ENCODE assay signal across 10 mouse cellular contexts in genomic region chr1:71673398-71673910, GRCm38 (mm10). TPM values are rescaled to one million over a fixed set of nuclear protein-coding genes. Genes with fewer than 3 reads are reported as not detected.
A peak's percentile ranks its signal among the peaks of the same experiment; 100 is the strongest.
DNase-seq lines count a peak whose midpoint lies in the region; ATAC-seq and TF ChIP-seq lines count a peak whose summit lies in the region.
"Had no signal": no experiment of that assay in that cellular context is flagged by ENCODE, and none has a peak within 500 bp of the region (broad histone marks: within the 10 kb centered on the region; RNA-seq: fewer than 3 reads in every experiment).

No protein-coding gene starts in this region.

- no peak for TF ChIP-seq POLR2A in limb, embryonic 14.5 days (IDR thresholded peaks at IDR 0.05; ENCODE audit: borderline replicate concordance, extremely low read depth, insufficient read depth, insufficient read length)

- 3% methylated on average over 3 of the region's 3 CpGs for WGBS in forebrain, embryonic 14.5 days
- 5% methylated on average over 3 of the region's 3 CpGs for WGBS in limb, embryonic 14.5 days
- 12% methylated on average over 3 of the region's 3 CpGs for WGBS in heart, embryonic 11.5 days (ENCODE audit: insufficient replicate concordance)

- H3K27me3 ChIP-seq in megakaryocyte, embryonic 14.5 days (replicated peaks), result no peaks in the 10 kb centered on the region
- H3K27me3 ChIP-seq in forebrain, embryonic 14.5 days (replicated peaks; ENCODE audit: control insufficient read depth, insufficient read depth, low read length), result no peaks in the 10 kb centered on the region
- no peaks in the 10 kb centered on the region for H3K27me3 ChIP-seq in limb, embryonic 14.5 days (ENCODE audit: control insufficient read depth, insufficient read depth, low read length)
- H3K27me3 ChIP-seq in heart, embryonic 11.5 days (ENCODE audit: control insufficient read depth, insufficient read depth, low read length), result no peaks in the 10 kb centered on the region
- H3K27me3 ChIP-seq: embryonic facial prominence, embryonic 13.5 days; limb, embryonic 15.5 days had no signal

- no peak overlapping the region for H3K9ac ChIP-seq in forebrain, embryonic 14.5 days (ENCODE audit: low read length)
- H3K9ac ChIP-seq in limb, embryonic 14.5 days (ENCODE audit: low read depth, low read length, severe bottlenecking), result no peak overlapping the region
- H3K9ac ChIP-seq in heart, embryonic 11.5 days (ENCODE audit: low read depth, low read length), result no peak overlapping the region
- H3K9ac ChIP-seq: embryonic facial prominence, embryonic 13.5 days; limb, embryonic 15.5 days had no signal

- no peak for ATAC-seq in megakaryocyte, adult 5-6 weeks (ENCODE audit: poor library complexity, severe bottlenecking)
- ATAC-seq in forebrain, embryonic 14.5 days, result peak; percentile 75
- ATAC-seq in limb, embryonic 14.5 days (ENCODE audit: low FRiP score, low read depth), result no peak
- no peak for ATAC-seq in heart, embryonic 11.5 days (replicated peaks; ENCODE audit: insufficient number of reproducible peaks, low FRiP score, low TSS enrichment)
- ATAC-seq in granulocyte monocyte progenitor cell, adult 5-6 weeks (replicated peaks; ENCODE audit: poor library complexity, severe bottlenecking), result no peak

- peak overlapping the region; percentile 11; the same call in 1 of the 2 replicates for H3K27ac ChIP-seq in forebrain, embryonic 14.5 days (ENCODE audit: low read depth, low read length)
- 0 out of 2 replicates have a peak overlapping the region, but pooled peaks have one; percentile 39 for H3K27ac ChIP-seq in limb, embryonic 14.5 days (replicated peaks; ENCODE audit: low read depth, low read length)
- no peak overlapping the region for H3K27ac ChIP-seq in heart, embryonic 11.5 days (ENCODE audit: low read depth, low read length)
- H3K27ac ChIP-seq: embryonic facial prominence, embryonic 13.5 days; limb, embryonic 15.5 days had no signal

- DNase-seq in forebrain, embryonic 14.5 days (ENCODE audit: low spot score), result peak; percentile 62
- DNase-seq in limb, embryonic 14.5 days (ENCODE audit: low spot score), result no peak
- no peak for DNase-seq in spleen, adult 18-20 months
- DNase-seq in right cerebral cortex, postnatal 14 days, result no peak

- H3K36me3 ChIP-seq in megakaryocyte, embryonic 14.5 days (replicated peaks; ENCODE audit: low read length), result no peaks in the 10 kb centered on the region
- H3K36me3 ChIP-seq in forebrain, embryonic 14.5 days (ENCODE audit: control insufficient read depth, insufficient read depth, low read length), result no peaks in the 10 kb centered on the region
- no peaks in the 10 kb centered on the region for H3K36me3 ChIP-seq in limb, embryonic 14.5 days (ENCODE audit: control insufficient read depth, insufficient read depth, low read length)
- H3K36me3 ChIP-seq in heart, embryonic 11.5 days (ENCODE audit: control insufficient read depth, insufficient read depth, low read length), result no peaks in the 10 kb centered on the region
- H3K36me3 ChIP-seq: embryonic facial prominence, embryonic 13.5 days; limb, embryonic 15.5 days had no signal

- no peak overlapping the region for H3K4me2 ChIP-seq in forebrain, embryonic 14.5 days (ENCODE audit: low read length)
- no peak overlapping the region for H3K4me2 ChIP-seq in limb, embryonic 14.5 days (replicated peaks; ENCODE audit: low read depth, low read length, severe bottlenecking)
- H3K4me2 ChIP-seq in heart, embryonic 11.5 days, result no peak overlapping the region
- H3K4me2 ChIP-seq: embryonic facial prominence, embryonic 13.5 days; limb, embryonic 15.5 days had no signal

- H3K4me3 ChIP-seq in megakaryocyte, embryonic 14.5 days (replicated peaks), result peak overlapping the region; percentile 53
- no peak overlapping the region for H3K4me3 ChIP-seq in forebrain, embryonic 14.5 days (ENCODE audit: low read depth, low read length)
- no peak overlapping the region for H3K4me3 ChIP-seq in limb, embryonic 14.5 days (replicated peaks; ENCODE audit: low read length)
- H3K4me3 ChIP-seq in heart, embryonic 11.5 days (ENCODE audit: low read depth, low read length), result no peak overlapping the region
- H3K4me3 ChIP-seq: embryonic facial prominence, embryonic 13.5 days; limb, embryonic 15.5 days had no signal

- peaks cover 8% of the 10 kb centered on the region for H3K9me3 ChIP-seq in megakaryocyte, embryonic 14.5 days
- no peaks in the 10 kb centered on the region for H3K9me3 ChIP-seq in forebrain, embryonic 14.5 days (replicated peaks; ENCODE audit: control insufficient read depth, low read length)
- no peaks in the 10 kb centered on the region for H3K9me3 ChIP-seq in limb, embryonic 14.5 days (ENCODE audit: control insufficient read depth, low read length)
- no peaks in the 10 kb centered on the region for H3K9me3 ChIP-seq in heart, embryonic 11.5 days (replicated peaks; ENCODE audit: control insufficient read depth, low read length)
- H3K9me3 ChIP-seq: embryonic facial prominence, embryonic 13.5 days; limb, embryonic 15.5 days had no signal

- no peaks in the 10 kb centered on the region for H3K4me1 ChIP-seq in megakaryocyte, embryonic 14.5 days
- no peaks in the 10 kb centered on the region; the same call in 1 of the 2 replicates for H3K4me1 ChIP-seq in forebrain, embryonic 14.5 days (ENCODE audit: control insufficient read depth, insufficient read depth, low read length)
- peaks cover 3% of the 10 kb centered on the region; the same call in 1 of the 2 replicates for H3K4me1 ChIP-seq in limb, embryonic 14.5 days (ENCODE audit: control insufficient read depth, insufficient read depth, low read length)
- no peaks in the 10 kb centered on the region for H3K4me1 ChIP-seq in heart, embryonic 11.5 days (ENCODE audit: control insufficient read depth, insufficient read depth, low read length)

RNA-seq across cellular contexts. Expression of gene Fn1, which starts 20.5 kb away (rescaled TPM):
- 5.3 TPM in 1 of 2 replicates, not detected in the other for polyA plus RNA-seq in megakaryocyte, embryonic 14.5 days (2012; ENCODE audit: insufficient read depth, low replicate concordance)
- total RNA-seq in megakaryocyte, adult 5-6 weeks (2015), result 1,871 and 1,924 TPM in 2 replicates
- total RNA-seq in megakaryocyte, adult 5-6 weeks (2017), result 1,132 and 1,387 TPM in 2 replicates
- polyA plus RNA-seq in forebrain, embryonic 14.5 days (2014; fragmentation: Nextera tagmentation; extraction: Ambion mirVana), result 22.5 and 34.9 TPM in 2 replicates
- polyA plus RNA-seq in limb, embryonic 14.5 days (2012; rRNA removed), result 628 and 639 TPM in 2 replicates
- 232 and 252 TPM in 2 replicates for polyA plus RNA-seq in limb, embryonic 14.5 days (2014; fragmentation: Nextera tagmentation; extraction: Ambion mirVana)
- polyA plus RNA-seq in heart, embryonic 11.5 days (2014; fragmentation: Nextera tagmentation; extraction: Ambion mirVana), result 332 and 395 TPM in 2 replicates
- 4.5 and 10.9 TPM in 2 replicates for total RNA-seq in granulocyte monocyte progenitor cell, adult 5-6 weeks (2014; fragmentation: Nextera tagmentation)
- total RNA-seq in granulocyte monocyte progenitor cell, adult 5-6 weeks (2017), result 7.2 and 9.3 TPM in 2 replicates
